Mouse (Mus musculus): Measurements from ENCODE around the gene Ctsa.
A peak's percentile ranks its signal among the peaks of the same experiment; 100 is the strongest.

DNA sequence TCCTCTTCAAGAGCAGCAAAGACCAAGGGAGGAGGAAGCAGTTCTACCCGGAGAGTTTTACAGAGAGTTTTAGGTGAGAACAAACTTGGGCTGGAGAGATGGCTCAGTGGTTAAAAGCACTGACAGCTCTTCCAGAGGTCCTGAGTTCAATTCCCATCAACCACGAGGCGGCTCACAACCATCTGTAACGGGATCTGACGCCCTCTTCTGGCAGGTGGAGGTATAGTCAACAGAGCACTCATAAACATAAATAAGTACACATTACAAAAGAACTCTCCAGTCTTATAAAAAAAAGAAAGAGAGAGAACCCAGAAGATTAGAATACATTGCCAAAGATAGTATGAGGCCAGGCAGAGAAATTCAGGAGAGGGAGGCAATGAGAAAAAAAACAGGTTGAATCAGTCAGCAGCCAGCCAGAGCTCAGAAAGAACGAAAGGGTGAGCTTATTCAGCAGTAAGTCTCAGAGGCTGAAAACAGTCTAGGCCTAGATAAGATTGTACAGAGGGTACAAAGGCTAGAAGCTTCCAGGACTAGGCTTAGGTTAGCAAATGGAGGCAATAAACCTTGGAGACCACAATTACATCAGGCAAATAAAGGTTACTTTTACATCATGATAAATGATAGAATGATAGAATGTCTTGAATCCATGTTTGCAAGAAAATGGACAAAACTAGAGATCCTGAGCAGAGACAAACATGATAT, 39.1 kb downstream of the Ctsa start:
- no peak for TF ChIP-seq EP300 (IDR thresholded peaks at IDR 0.05; ENCODE audit: low read depth)
- 0 out of 2 replicates have a peak, but pooled peaks have one; percentile 22 for TF ChIP-seq CTCF (IDR thresholded peaks at IDR 0.05; ENCODE audit: low read depth)

All from liver, postnatal 0 days (tissue).